Mouse (Mus musculus) gastrocnemius, postnatal 36 days (tissue): ENCODE results near the gene Tmem216. TPM values are rescaled to one million over a fixed set of nuclear protein-coding genes. Genes with fewer than 3 reads are reported as not detected.
"Not testable (repeated sequence)": the region's sequence is repeated elsewhere in the genome, so short reads cannot be mapped to it uniquely, and the experiment has no call there.

Source experiments
- DNase-seq, 2 experiments: peaks; one replicate each; pipeline ENCODE4 v3.0.0; 2022
- intact Hi-C: fragments of 180-260 bp; cut with DNase I; formaldehyde crosslinking; loops from one replicate; pipeline ENCODE4 v1.15.1; 2025
- total RNA-seq, 2 experiments: library from RNA; stranded (reverse); gene quantifications; 2 replicates each; pipeline ENCODE4 v1.2.3; 2021

Gene Tmem216
- total RNA-seq, 2 experiments from 2014 or later = 1.8 to 2.7 TPM

DNA sequence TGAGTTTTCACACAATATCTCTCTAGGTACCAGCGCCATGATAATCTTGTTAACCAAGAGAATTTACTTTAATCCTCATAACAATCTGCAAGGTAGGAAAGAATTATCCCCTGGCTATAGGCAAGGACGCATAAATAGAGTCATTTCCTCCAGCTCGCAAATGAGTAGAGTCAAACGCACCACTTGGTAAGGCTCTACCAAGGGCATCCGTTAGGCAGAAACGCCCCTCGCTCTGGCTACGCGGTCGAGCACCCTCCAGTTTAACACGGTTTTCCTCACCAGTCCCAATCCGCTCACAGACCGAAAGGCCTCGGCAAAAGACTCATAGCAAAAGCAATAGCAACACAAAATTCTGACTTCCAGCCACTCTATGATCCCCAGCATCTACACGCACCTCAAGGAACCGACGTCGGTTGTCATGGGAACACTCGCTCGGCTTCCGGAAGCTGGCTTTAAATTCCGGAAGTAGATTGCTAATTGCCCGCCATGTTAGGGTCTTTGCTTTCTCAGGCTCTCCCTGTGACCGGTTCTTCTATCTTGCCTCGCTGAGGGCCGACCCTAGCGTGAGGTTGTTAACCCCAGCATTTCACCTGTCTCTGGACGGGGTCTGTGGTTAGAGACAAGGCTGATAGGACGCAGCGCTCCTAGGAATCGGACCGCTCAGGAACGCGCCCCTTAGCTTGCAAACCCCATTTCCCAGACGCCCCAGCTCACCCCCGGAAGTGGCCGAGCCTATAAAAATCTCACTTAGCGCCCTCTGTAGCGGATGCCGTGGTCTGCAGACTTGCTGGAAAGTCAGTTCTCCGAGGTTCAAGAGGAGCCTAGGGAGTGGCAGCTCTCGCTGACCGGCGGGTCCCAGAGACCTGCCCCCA lies 20.9 kb upstream of the Tmem216 start, which contains the start of the genes Cyb561a3 and Tmem138:
Gene Cyb561a3 (plus strand): TSS at position 483 of the 872 bp plus-strand sequence.
Gene Tmem138 (minus strand): TSS at position 673 of the 872 bp plus-strand sequence.
- intact Hi-C loops = no loop called here
- DNase-seq = peak; percentile 89 to 92

DNA sequence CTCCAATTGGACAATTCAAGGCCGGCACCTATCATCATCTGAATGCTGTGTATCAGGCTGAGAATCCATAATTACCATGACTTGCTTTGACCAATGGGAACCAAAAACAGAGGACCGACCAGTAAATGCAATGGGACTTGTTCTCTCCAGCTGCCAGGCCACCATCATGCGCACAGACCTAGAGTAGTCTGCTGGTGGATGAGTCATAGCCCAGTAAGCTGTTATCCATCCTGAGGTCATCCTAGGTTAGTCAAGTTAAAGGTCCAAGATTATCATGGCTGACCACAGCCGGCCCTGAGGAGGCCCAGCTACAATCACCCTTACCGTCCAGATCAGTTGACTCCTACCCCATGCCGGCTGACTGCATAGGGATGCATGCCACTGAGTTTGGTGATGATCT lies 13.6 kb upstream of the Tmem216 start:
- no peak for DNase-seq
- intact Hi-C loops = no loop called here

- intact Hi-C loops = no loop called here
These were observed 9.2 kb upstream of the Tmem216 start for GRCm38 (mm10) chr19:10565217-10565616.

DNA sequence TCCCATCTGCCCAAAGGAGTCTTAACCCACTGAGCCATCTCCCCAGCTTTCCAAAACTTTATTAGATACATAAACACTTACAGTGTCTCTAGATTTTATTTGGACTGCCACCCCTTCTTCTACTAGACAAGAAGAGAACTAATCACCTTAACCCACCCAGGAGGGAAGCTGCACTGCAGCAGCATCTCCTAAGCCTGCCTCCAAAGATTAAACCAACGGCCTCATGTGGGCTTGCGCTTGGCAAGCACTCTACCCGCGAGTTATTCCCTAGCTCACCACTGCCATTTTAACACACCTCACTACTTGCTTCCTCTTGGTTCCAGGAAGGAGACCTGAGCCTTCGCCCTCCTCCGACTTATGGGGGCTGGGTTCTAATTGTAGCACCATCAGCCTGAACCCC lies 8.2 kb upstream of the Tmem216 start:
- intact Hi-C loops = no loop called here
- DNase-seq = no peak

More at GRCm38 (mm10) chr19:10565217-10565616, 9.2 kb upstream of the Tmem216 start:
- DNase-seq = no peak

GRCm38 (mm10) chr19:10562351-10562750 lies 6.3 kb upstream of the Tmem216 start:
- intact Hi-C loops = no loop called here
- no peak for DNase-seq

DNA sequence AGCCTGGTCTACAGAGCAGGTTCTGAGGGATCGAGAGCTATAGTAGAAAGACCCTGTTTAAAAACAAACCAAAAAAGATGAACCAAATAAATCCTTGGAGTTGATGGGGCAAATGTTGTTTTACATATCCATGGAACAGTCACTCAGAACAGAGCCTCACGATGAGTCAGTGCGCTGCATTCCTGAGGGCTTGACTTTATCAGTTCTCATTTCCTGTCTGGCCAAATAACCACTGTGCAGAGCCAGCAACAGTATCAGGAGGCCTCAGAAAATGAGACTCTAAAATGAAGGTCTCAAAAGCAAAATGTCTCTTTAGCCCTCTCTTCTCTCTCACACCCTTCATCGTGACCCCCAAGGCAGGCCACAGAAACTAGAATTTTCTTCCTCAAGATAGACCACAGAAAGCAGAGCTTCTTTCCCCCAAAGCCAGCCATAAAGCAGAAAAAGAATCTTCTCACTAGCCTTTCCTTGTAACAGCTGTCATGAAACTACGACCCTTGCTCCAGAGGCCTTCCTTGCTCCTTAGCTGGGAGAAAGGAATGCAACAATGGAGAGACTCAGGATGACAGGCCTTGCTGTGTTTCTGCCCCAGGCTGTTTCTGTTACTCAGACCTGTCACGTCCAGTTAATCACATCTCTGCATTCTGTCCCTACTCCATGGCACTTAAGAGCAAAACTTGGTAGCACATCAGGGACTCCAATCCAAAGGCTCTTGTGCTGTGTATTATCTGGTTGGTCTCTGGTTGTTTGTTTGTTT lies 5.7 kb upstream of the Tmem216 start:
- intact Hi-C loops = no loop called here
- no peak for DNase-seq

GRCm38 (mm10) chr19:10560108-10560507 lies 4.1 kb upstream of the Tmem216 start:
- DNase-seq = no peak
- intact Hi-C loops = no loop called here

GRCm38 (mm10) chr19:10557837-10558375 lies 1.9 kb upstream of the Tmem216 start:
- not testable (repeated sequence) for DNase-seq
- intact Hi-C loops = loop anchor here (5.0 kb wide), 1 partner anchor 44 kb away; no protein-coding TSS in a partner anchor

GRCm38 (mm10) chr19:10557430-10557829 lies 1.4 kb upstream of the Tmem216 start:
- no peak for DNase-seq
- intact Hi-C loops = loop anchor here (5.0 kb wide), 1 partner anchor 45 kb away; no protein-coding TSS in a partner anchor

DNA sequence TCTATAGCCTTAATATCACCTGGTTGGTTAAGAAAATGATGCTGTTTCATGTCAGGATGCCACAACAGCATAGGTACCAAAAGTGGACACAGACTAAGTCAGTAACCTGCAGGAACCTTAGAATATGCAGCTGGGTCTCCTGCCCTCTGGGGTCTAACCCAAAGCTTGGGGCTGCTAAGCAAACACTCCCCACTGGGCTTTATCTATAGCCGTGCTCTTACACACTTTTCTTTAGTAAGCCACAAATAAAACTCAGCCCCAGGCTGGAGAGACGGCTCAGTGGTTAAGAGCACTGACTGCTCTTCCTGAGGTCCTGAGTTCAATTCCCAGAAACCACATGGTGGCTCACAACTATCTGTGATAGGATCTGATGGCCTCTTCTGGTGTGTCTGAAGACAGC lies 963 bp upstream of the Tmem216 start:
- intact Hi-C loops = loop anchor here (5.0 kb wide), 1 partner anchor 45 kb away; no protein-coding TSS in a partner anchor

GRCm38 (mm10) chr19:10539454-10539853 lies 16.6 kb downstream of the Tmem216 start:
- intact Hi-C loops = no loop called here
- DNase-seq = no peak

More for the DNA sequence above, 963 bp upstream of the Tmem216 start:
- no peak for DNase-seq

DNA sequence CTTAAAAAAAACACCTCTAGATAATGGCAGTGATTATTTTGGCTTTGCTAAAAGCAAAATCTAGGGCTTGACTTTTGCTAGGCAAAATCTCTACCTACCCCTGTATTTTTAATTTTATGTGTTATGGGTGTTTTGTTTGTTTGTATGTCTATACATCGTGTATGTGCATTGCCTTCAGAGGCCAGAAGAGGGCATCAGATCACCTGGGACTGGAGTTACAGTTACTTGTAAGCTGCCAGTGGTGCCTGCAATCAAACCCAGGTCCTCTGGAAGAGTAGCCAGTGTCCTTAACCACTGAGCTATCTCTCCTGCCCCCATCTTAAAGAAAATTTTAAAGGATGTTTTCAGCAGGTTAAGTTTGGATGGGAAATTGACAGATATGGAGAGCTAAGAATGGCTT lies 26.0 kb downstream of the Tmem216 start:
- DNase-seq = no peak
- intact Hi-C loops = no loop called here

- DNase-seq = no peak
- intact Hi-C loops = no loop called here
These were observed 30.1 kb downstream of the Tmem216 start, which contains the start of gene Sdhaf2 for GRCm38 (mm10) chr19:10525910-10526309. TSS of gene Sdhaf2 (minus strand) at chr19:10526142.

DNA sequence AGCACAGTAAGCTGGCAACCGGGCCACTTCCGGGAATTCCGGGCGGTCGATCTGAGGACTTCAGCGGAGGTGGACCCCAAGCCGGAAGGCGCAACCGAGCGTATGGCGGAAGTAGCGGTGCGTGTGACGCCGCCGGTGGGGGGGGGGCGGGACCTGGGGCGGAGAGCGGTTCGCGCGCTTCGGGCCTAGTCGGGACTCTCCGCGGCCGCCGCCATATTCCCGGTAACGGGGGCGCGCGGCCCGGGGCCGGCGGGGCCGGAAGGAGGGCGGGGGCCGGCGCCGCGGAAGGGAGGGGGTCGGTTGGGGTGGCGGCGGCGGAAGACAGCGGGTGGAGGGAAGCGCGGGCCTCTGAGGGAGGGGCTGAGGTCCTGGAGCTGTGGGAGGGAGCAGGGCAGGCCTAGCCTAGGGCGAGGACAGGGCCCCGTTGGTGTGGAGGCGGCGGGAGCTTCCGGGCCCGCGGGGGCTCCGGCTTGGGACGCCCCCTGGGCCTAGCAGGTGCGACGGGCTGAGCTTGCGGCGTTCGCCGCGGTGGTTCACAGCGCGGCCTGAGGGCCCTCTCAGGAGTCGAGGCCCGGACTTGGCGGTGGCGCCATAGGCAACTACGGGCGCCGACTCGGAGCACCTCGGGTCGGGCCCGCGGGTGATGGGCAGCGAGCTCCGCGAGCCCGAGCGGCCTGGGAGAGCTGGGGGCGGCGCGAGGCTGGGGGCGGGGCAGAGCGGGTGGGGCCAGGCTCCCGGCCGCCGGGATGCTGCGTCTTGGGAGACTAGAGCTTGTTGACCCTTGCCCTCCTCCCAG lies 30.7 kb downstream of the Tmem216 start, which contains the start of gene Cpsf7:
Gene Cpsf7 (plus strand): TSS at position 161 of the 796 bp plus-strand sequence.
- DNase-seq = peak; percentile 85 to 88
- intact Hi-C loops = no loop called here

- DNase-seq = no peak
- intact Hi-C loops = no loop called here
These were observed 31.3 kb downstream of the Tmem216 start for GRCm38 (mm10) chr19:10524784-10525105.

- DNase-seq = no peak
- intact Hi-C loops = no loop called here
These were observed 32.5 kb downstream of the Tmem216 start for GRCm38 (mm10) chr19:10523483-10524080.

DNA sequence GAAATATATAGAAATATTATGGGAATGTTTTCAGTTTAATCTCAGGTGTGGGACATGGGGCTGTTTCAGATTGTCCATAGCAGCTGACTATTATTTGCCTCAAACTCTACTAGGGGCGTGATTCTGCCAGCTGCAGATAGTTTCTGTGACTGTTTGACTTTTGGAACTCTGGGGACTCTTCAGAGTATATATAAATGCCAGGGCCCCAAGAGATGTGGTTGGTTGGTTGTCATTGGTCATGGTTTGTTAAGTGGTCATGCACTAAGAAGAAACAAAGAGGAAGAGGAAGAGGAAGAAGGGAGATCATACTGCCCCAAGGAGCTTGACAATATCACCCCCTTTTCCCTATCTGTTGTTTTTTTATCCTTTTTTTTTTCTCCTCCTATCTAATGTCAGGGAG lies 34.1 kb downstream of the Tmem216 start:
- no peak for DNase-seq
- intact Hi-C loops = no loop called here

- DNase-seq = no peak
- intact Hi-C loops = no loop called here
These were observed 35.7 kb downstream of the Tmem216 start for GRCm38 (mm10) chr19:10520355-10520754.

GRCm38 (mm10) chr19:10510759-10511330 lies 45.2 kb downstream of the Tmem216 start:
- intact Hi-C loops = no loop called here
- DNase-seq = no peak
